Mouse (Mus musculus): ENCODE measurements around the gene Ces2f.
"Not testable (repeated sequence)": the region's sequence is repeated elsewhere in the genome, so short reads cannot be mapped to it uniquely, and the experiment has no call there.

Gene Ces2f

DNA sequence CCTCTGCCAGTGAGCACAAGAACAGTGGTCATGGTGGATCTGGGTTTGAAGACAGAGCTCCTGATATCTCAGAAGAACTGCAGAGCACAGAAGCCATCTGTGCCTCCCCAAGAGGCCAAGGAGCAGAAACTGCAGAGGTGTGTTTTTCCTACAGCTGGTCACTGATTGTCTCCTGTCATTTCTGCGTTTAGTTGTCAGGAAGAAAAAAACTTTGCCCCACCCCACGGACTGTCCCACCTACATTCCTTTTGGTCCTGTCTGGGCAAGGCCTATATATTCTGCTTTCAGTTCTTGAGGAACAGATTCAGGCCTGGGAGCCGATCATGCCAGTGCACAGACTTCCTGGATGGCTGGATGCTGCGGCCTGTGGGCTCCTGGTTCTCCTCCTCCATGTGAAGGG is at the start of gene Ces2f:
Ces2f (plus strand) TSS at position 301 of the 400 bp plus-strand sequence.
- DNase-seq (ENCODE audit: low read depth, low spot score), result no peak

DNA sequence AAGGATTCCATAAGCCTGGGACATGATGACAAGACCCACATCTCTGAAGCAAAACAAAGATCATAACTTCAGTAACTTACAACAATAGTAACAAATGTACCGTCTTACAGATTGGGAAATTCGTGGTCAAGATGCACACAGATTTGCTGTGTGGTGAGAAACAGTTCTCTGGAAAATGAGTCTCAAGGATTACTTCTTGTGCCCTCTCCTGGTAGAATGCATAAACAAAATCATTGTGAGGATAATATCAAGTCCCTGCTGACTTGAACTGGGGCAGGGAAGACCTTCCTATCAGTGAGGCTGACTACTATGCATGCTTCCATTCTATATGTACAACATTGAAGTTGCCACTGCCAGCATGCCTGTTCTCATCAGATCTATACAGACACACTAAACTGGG is 45.4 kb upstream of the Ces2f start:
- DNase-seq (ENCODE audit: low read depth, low spot score), result no peak

- no peak for DNase-seq (ENCODE audit: low read depth, low spot score)
Observed at GRCm38 (mm10) chr8:104907111-104907510, 40.0 kb upstream of the Ces2f start.

DNA sequence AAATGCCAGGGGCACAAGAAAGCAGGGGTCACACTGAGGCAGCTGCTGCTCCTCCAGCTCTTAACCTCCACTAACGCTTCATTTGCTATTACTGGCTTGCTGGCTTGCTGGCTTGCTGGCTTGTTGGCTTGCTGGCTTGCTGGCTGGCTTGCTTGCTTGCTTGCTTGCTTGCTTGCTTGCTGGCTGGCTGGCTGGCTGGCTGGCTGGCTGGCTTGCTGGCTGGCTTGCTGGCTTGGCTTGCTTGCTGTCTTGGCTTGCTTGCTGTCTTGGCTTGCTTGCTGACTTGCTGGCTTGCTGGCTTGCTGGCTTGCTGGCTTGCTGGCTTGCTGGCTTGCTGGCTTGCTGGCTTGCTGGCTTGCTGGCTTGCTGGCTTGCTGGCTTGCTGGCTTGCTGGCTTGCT is 38.1 kb upstream of the Ces2f start:
- DNase-seq (ENCODE audit: low read depth, low spot score), result not testable (repeated sequence)

DNA sequence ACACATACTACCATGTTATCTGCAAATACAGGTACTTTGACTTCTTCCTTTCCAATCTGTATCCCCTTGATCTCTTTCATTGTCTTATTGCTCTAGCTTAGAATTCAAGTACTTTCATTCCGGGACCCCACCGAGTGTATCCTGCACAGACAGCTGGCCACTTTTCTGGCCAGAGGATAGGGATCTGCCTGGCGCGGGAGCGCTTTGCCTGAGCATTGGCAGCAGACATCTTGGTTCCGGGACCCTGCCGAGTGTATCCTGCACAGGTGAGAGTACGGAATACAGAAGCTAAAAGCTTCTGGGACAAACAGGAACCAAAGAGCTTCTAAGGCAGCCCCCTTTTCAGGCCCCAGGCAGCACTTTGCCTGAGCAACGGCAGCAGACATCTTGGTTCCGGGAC is 37.5 kb upstream of the Ces2f start:
- DNase-seq (ENCODE audit: low read depth, low spot score), result not testable (repeated sequence)

GRCm38 (mm10) chr8:104925972-104926596 is 21.1 kb upstream of the Ces2f start, which contains the start of gene Ces2e:
Ces2e (plus strand) TSS chr8:104926260.
- DNase-seq (ENCODE audit: low read depth, low spot score), result no peak

GRCm38 (mm10) chr8:104927301-104927700 is 19.9 kb upstream of the Ces2f start:
- DNase-seq (ENCODE audit: low read depth, low spot score), result no peak

DNA sequence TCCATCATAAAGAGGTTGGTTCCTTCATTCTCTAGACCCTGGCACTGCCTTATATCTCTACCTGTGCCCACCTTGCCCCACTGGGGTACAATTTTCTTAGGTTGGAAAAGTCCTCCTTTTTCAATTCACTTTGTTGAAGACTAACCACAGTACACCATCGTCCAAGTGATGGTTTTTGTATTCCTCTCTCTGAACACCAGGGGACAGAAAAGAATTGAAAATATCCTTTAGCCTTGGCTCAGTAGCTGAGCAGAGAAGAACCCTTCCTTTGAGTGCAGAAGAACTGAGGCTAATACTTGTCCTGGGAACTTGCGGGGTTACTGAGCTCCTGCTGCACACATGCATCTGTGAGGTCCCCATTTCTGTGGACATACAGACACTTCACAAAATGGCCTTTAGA is 2.5 kb upstream of the Ces2f start:
- DNase-seq (ENCODE audit: low read depth, low spot score), result no peak

- DNase-seq (ENCODE audit: low read depth, low spot score), result no peak
Observed at GRCm38 (mm10) chr8:104949031-104949430, 1.9 kb downstream of the Ces2f start.

DNA sequence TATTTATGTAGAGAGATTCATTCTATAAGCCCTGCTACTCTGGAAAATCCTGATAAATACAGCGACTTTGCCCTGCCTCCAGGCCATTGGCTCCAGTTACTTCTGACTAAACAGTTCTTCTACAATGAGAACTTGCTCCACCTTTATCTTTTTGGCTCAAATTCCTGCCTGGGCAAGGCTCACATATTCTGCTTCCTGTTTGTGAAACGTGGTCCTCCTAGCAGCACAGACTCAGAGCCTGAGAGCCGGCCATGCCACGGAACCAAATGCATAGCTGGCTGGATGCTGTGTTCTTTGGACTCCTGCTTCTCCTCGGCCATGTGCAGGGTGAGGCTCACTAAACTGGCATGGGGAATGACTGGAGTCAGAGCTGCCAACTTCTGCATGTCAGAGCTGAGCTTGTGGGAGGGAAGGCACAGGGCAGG is 14.4 kb downstream of the Ces2f start, which contains the start of gene Ces2g:
Ces2g (plus strand) TSS at position 182 of the 425 bp plus-strand sequence.
- no peak for DNase-seq (ENCODE audit: low read depth, low spot score)

- no peak for DNase-seq (ENCODE audit: low read depth, low spot score)
Observed at GRCm38 (mm10) chr8:104962229-104962901, 15.2 kb downstream of the Ces2f start.

- no peak for DNase-seq (ENCODE audit: low read depth, low spot score)
Observed at GRCm38 (mm10) chr8:104963375-104963894, 16.3 kb downstream of the Ces2f start.

DNA sequence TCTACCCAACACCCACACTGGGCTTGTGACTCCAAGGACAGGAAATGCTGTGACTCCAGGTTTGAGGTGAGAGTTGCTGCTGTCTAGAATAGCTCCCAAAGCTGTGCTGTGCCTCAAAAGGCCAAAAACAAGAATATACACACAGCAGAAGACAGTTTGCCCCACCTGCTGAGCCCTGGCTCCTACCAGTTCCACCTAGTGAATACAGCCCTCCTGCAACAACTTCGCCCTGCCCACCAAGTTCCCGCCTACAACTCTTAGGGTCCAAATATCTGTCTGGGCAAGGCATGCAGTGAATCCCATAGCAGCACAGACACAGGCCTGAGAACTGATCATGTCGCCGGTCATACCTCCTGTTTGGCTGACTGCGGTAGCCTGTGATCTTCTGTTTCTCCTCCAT is 37.0 kb downstream of the Ces2f start:
- peak; percentile 3 for DNase-seq (ENCODE audit: low read depth, low spot score)

- no peak for DNase-seq (ENCODE audit: low read depth, low spot score)
Observed at GRCm38 (mm10) chr8:104984942-104985341, 37.8 kb downstream of the Ces2f start.

- no peak for DNase-seq (ENCODE audit: low read depth, low spot score)
Observed at GRCm38 (mm10) chr8:104998191-104998590, 51.0 kb downstream of the Ces2f start.

DNA sequence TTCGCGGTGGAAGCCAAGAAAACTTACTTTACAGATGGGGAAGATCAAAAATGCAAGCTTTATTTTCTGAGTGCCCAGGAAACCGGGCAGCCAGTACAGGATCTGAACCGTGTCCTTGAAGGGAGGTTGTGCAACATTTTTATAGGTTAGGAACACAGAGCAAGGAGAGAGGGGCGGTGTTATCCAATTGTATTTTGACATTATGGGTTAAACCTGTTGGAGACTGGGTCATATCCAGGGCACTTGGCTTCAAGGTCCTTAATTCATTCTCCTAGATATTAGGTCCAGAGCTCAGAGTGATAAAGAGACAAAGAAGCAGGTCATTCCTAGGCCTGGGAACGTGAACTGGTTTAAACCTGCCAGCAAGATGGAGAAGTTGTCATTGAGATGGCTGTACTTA is 52.0 kb downstream of the Ces2f start:
- DNase-seq (ENCODE audit: low read depth, low spot score), result no peak

GRCm38 (mm10) chr8:105000586-105000985 is 53.4 kb downstream of the Ces2f start, which contains the start of gene Ces2h:
Ces2h (plus strand) TSS chr8:105000853.
- no peak for DNase-seq (ENCODE audit: low read depth, low spot score)
